Mouse (Mus musculus) hindbrain, embryonic 11.5 days (tissue): ENCODE results near the gene Rps25. TPM values are rescaled to one million over a fixed set of nuclear protein-coding genes. Genes with fewer than 3 reads are reported as not detected.
"Not testable (repeated sequence)": the region's sequence is repeated elsewhere in the genome, so short reads cannot be mapped to it uniquely, and the experiment has no call there.

Source experiments
- ATAC-seq: fragments of 200-750 bp; cut with Nextera tagmentation; 2 replicates; pipeline ENCODE4 v1.8.0; 2017; ENCODE audit warnings: mild to moderate bottlenecking, moderate TSS enrichment, moderate library complexity; ENCODE audit not compliant: low FRiP score
- DNase-seq: peaks from one replicate; pipeline ENCODE4 v3.0.0-alpha.2; 2015; ENCODE audit warnings: low spot score
- H3K27ac ChIP-seq: fragments of 300-500 bp; sonication (generic); 2 replicates; pipeline ENCODE4 v1.5.1; 2014; ENCODE audit warnings: mild to moderate bottlenecking, low read depth, low read length
- H3K27me3 ChIP-seq: fragments of 300-500 bp; sonication (generic); 2 replicates; pipeline ENCODE4 v1.6.1; 2014; ENCODE audit warnings: mild to moderate bottlenecking, low read length, moderate library complexity, mixed read lengths; ENCODE audit not compliant: control insufficient read depth, insufficient read depth
- H3K36me3 ChIP-seq: fragments of 300-500 bp; sonication (generic); 2 replicates; pipeline ENCODE4 v1.6.1; 2014; ENCODE audit warnings: mild to moderate bottlenecking, low read length, moderate library complexity, mixed read lengths; ENCODE audit not compliant: control insufficient read depth, insufficient read depth
- H3K4me1 ChIP-seq: fragments of 300-500 bp; sonication (generic); replicated peaks from 2 replicates; pipeline ENCODE4 v1.6.1; 2014; ENCODE audit warnings: low read length, mixed read lengths; ENCODE audit not compliant: control insufficient read depth, insufficient read depth
- H3K4me2 ChIP-seq: fragments of 300-500 bp; sonication (generic); replicated peaks from 2 replicates; pipeline ENCODE4 v1.6.1; 2014; ENCODE audit warnings: mild to moderate bottlenecking, low read depth, low read length
- H3K4me3 ChIP-seq: fragments of 300-500 bp; sonication (generic); 2 replicates; pipeline ENCODE4 v1.5.1; 2014; ENCODE audit warnings: low read depth, low read length
- H3K9ac ChIP-seq: fragments of 300-500 bp; sonication (generic); 2 replicates; pipeline ENCODE4 v1.6.1; 2014; ENCODE audit warnings: low read depth, low read length
- H3K9me3 ChIP-seq: fragments of 300-500 bp; sonication (generic); 2 replicates; pipeline ENCODE4 v1.6.1; 2016; ENCODE audit warnings: low read length; ENCODE audit not compliant: control insufficient read depth
- WGBS: fragments of 180-500 bp; shearing (Covaris S2); extraction: QIAGEN DNeasy Blood & Tissue Kit; methylation state at CpG from one replicate; pipeline ENCODE4 v1.1.7; 2014; 5-methylcytosine and 5-hydroxymethylcytosine counted together
- polyA plus RNA-seq: library from polyadenylated mRNA; unstranded; fragments of >200 nt; fragmentation: Nextera tagmentation; extraction: Ambion mirVana; gene quantifications from 2 replicates; pipeline ENCODE4 v1.2.1, GENCODE M21; 2014

Rps25 gene
- polyA plus RNA-seq, 1 experiment from 2014 or later = 1,535 TPM

GRCm38 (mm10) chr9:44410647-44411336, 3.9 kb downstream of the Rps25 start:
- no peak overlapping the region for H3K9ac ChIP-seq
- 80% methylated on average over 2 of the region's 2 CpGs for WGBS
- no peak overlapping the region for H3K4me2 ChIP-seq
- H3K4me1 ChIP-seq = no peaks in the 10 kb centered on the region
- no peaks in the 10 kb centered on the region for H3K9me3 ChIP-seq
- peaks cover 8% of the 10 kb centered on the region; the same call in 1 of the 2 replicates for H3K36me3 ChIP-seq
- no peak for DNase-seq
- no peak overlapping the region for H3K4me3 ChIP-seq
- H3K27ac ChIP-seq = no peak overlapping the region
- ATAC-seq = no peak
- H3K27me3 ChIP-seq = no peaks in the 10 kb centered on the region

- H3K27ac ChIP-seq = no peak overlapping the region
- H3K4me1 ChIP-seq = no peaks in the 10 kb centered on the region
- peaks cover 8% of the 10 kb centered on the region; the same call in 1 of the 2 replicates for H3K36me3 ChIP-seq
- ATAC-seq (no peak), DNase-seq (no peak)
- no peaks in the 10 kb centered on the region for H3K27me3 ChIP-seq
- 79% methylated on average over 1 of the region's 1 CpGs for WGBS
- H3K4me2 ChIP-seq = no peak overlapping the region
- H3K4me3 ChIP-seq = no peak overlapping the region
- H3K9me3 ChIP-seq = no peaks in the 10 kb centered on the region
- no peak overlapping the region for H3K9ac ChIP-seq
Observed at GRCm38 (mm10) chr9:44411601-44412130, 4.7 kb downstream of the Rps25 start.

- H3K9ac ChIP-seq = no peak overlapping the region
- H3K9me3 ChIP-seq = no peaks in the 10 kb centered on the region
- H3K36me3 ChIP-seq = peaks cover 8% of the 10 kb centered on the region; the same call in 1 of the 2 replicates
- no peak for DNase-seq
- no peak for ATAC-seq
- WGBS = 92% methylated on average over 4 of the region's 4 CpGs
- no peak overlapping the region for H3K27ac ChIP-seq
- H3K4me3 ChIP-seq = no peak overlapping the region
- H3K4me1 ChIP-seq = no peaks in the 10 kb centered on the region
- no peak overlapping the region for H3K4me2 ChIP-seq
- H3K27me3 ChIP-seq = no peaks in the 10 kb centered on the region
Observed at GRCm38 (mm10) chr9:44412306-44412705, 5.4 kb downstream of the Rps25 start.

GRCm38 (mm10) chr9:44412781-44413180, 5.8 kb downstream of the Rps25 start:
- H3K36me3 ChIP-seq = peaks cover 8% of the 10 kb centered on the region; the same call in 1 of the 2 replicates
- DNase-seq = no peak
- no peak overlapping the region for H3K9ac ChIP-seq

GRCm38 (mm10) chr9:44417156-44417891, 10.4 kb downstream of the Rps25 start:
- Histone ChIP-seq H3K9ac (peak overlapping the region; percentile 70), H3K36me3 (peaks cover 2% of the 10 kb centered on the region; the same call in 1 of the 2 replicates), H3K9me3 (no peaks in the 10 kb centered on the region), H3K4me3 (peak overlapping the region; percentile 70), H3K27ac (0 out of 2 replicates have a peak overlapping the region, but pooled peaks have one; percentile 39), H3K27me3 (no peaks in the 10 kb centered on the region), H3K4me1 (no peaks in the 10 kb centered on the region), H3K4me2 (peak overlapping the region; percentile 69)
- ATAC-seq = peak; percentile 73
- peak; percentile 25 for DNase-seq
- WGBS = 7% methylated on average over 26 of the region's 26 CpGs

More at GRCm38 (mm10) chr9:44412781-44413180, 5.8 kb downstream of the Rps25 start:
- ATAC-seq = no peak
- no peaks in the 10 kb centered on the region for H3K9me3 ChIP-seq
- H3K4me3 ChIP-seq = no peak overlapping the region
- no peaks in the 10 kb centered on the region for H3K27me3 ChIP-seq
- H3K4me2 ChIP-seq = no peak overlapping the region
- no peak overlapping the region for H3K27ac ChIP-seq
- H3K4me1 ChIP-seq = no peaks in the 10 kb centered on the region
- 79% methylated on average over 2 of the region's 2 CpGs for WGBS

- 0 out of 2 replicates have a peak overlapping the region, but pooled peaks have one; percentile 60 for H3K27ac ChIP-seq
- H3K9me3 ChIP-seq = no peaks in the 10 kb centered on the region
- H3K27me3 ChIP-seq = no peaks in the 10 kb centered on the region
- H3K4me3 ChIP-seq = peak overlapping the region; percentile 70
- no peaks in the 10 kb centered on the region for H3K36me3 ChIP-seq
- WGBS = under 1% methylated on average over 38 of the region's 38 CpGs
- H3K9ac ChIP-seq = peak overlapping the region; percentile 70
- ATAC-seq = peak; percentile 92
- no peaks in the 10 kb centered on the region for H3K4me1 ChIP-seq
- H3K4me2 ChIP-seq = peak overlapping the region; percentile 69
- DNase-seq = peak; percentile 97
Observed at GRCm38 (mm10) chr9:44417892-44418363, 11.0 kb downstream of the Rps25 start.

- no peaks in the 10 kb centered on the region for H3K4me1 ChIP-seq
- peak within 1 kb of the TSS; percentile 69 for H3K4me2 ChIP-seq
- H3K36me3 ChIP-seq = no peaks in the 10 kb centered on the region
- no peaks in the 10 kb centered on the region for H3K27me3 ChIP-seq
- ATAC-seq (no peak), DNase-seq (no peak)
- peak within 1 kb of the TSS; percentile 70 for H3K9ac ChIP-seq
- 0 out of 2 replicates have a peak within 1 kb of the TSS, but pooled peaks have one; percentile 60 for H3K27ac ChIP-seq
- H3K9me3 ChIP-seq = no peaks in the 10 kb centered on the region
- H3K4me3 ChIP-seq = peak within 1 kb of the TSS; percentile 70
- 84% methylated on average over 14 of the region's 14 CpGs for WGBS
Observed at GRCm38 (mm10) chr9:44418519-44419385, 11.8 kb downstream of the Rps25 start, which contains the start of gene Ccdc84. TSS of gene Ccdc84 (minus strand) at chr9:44418569.

GRCm38 (mm10) chr9:44419730-44420129, 12.8 kb downstream of the Rps25 start:
- not testable (repeated sequence) for H3K4me1 ChIP-seq, H3K4me3 ChIP-seq, H3K27me3 ChIP-seq, H3K36me3 ChIP-seq, H3K27ac ChIP-seq, DNase-seq, H3K9me3 ChIP-seq, H3K9ac ChIP-seq, H3K4me2 ChIP-seq, ATAC-seq
- WGBS = 93% methylated on average over 9 of the region's 9 CpGs
